Mouse (Mus musculus) liver, embryonic 14 days (tissue): Measurements from ENCODE around the gene 9430007A20Rik. TPM values are rescaled to one million over a fixed set of nuclear protein-coding genes. Genes with fewer than 3 reads are reported as not detected.

Experiments used
- polyA plus RNA-seq: library from polyadenylated mRNA; depleted of rRNA; stranded (reverse); fragments of >200 nt; gene quantifications from 2 replicates; pipeline ENCODE4 v1.2.3, GENCODE M21; 2012; rRNA removed

Gene 9430007A20Rik
- polyA plus RNA-seq: not detected in 2 replicates

GRCm38 (mm10) chr4:144519522-144519921 lies at the start of gene 9430007A20Rik:
9430007A20Rik (plus strand) TSS chr4:144519822.

GRCm38 (mm10) chr4:144565034-144565433 lies 45.4 kb downstream of the 9430007A20Rik start, which contains the start of gene Gm13124:
Gm13124 (minus strand) TSS chr4:144565134.

Other genes starting within 250 kb of the 9430007A20Rik start
- not detected in 2 replicates for gene Pramel5, start 239.3 kb upstream of the 9430007A20Rik start, polyA plus RNA-seq
- gene Gm13128, start 189.6 kb upstream of the 9430007A20Rik start, polyA plus RNA-seq: not detected in 2 replicates
- gene Gm13119, start 161.9 kb upstream of the 9430007A20Rik start, polyA plus RNA-seq: not detected in 2 replicates
- gene Pramef20, start 141.9 kb upstream of the 9430007A20Rik start, polyA plus RNA-seq: not detected in 2 replicates
- 0.01 and 0.08 TPM in 2 replicates for gene Pramef12, start 111.4 kb upstream of the 9430007A20Rik start, polyA plus RNA-seq
- not detected in 2 replicates for gene 1700012P22Rik, start 81.0 kb upstream of the 9430007A20Rik start, polyA plus RNA-seq
- not detected in 2 replicates for gene Gm9944, start 66.5 kb upstream of the 9430007A20Rik start, polyA plus RNA-seq
- not detected in 2 replicates for gene Aadacl3, start 56.1 kb upstream of the 9430007A20Rik start, polyA plus RNA-seq
- gene Gm13124, start 45.3 kb downstream of the 9430007A20Rik start, polyA plus RNA-seq: not detected in 2 replicates
- not detected in 2 replicates for gene Aadacl4, start 93.9 kb downstream of the 9430007A20Rik start, polyA plus RNA-seq
- gene Gm436, start 166.5 kb downstream of the 9430007A20Rik start, polyA plus RNA-seq: not detected in 2 replicates
- gene Gm13178, start 201.6 kb downstream of the 9430007A20Rik start, polyA plus RNA-seq: not detected in 2 replicates